22 mouse cellular contexts compared by ENCODE assay signal in genomic region chr17:63738206-63738605, GRCm38 (mm10).
DNase-seq lines count a peak whose midpoint lies in the region; TF ChIP-seq lines count a peak whose summit lies in the region.
"Had no signal": no experiment of that assay in that cellular context is flagged by ENCODE, and none has a peak within 500 bp of the region (broad histone marks: within the 10 kb centered on the region; RNA-seq: fewer than 3 reads in every experiment).

No protein-coding gene starts in this region.

- intact Hi-C loops in heart, postnatal 36 days (cut with DNase I): no loop called here

- TF ChIP-seq CTCF in C2C12 (IDR thresholded peaks at IDR 0.05; ENCODE audit: control insufficient read depth, insufficient read depth, insufficient read length): no peak
- TF ChIP-seq CTCF in embryonic fibroblast, embryonic 13.5 days (IDR thresholded peaks at IDR 0.05; ENCODE audit: borderline replicate concordance, insufficient read depth, low read length): no peak

- no peaks in the 10 kb centered on the region for H3K79me2 ChIP-seq in C2C12 (ENCODE audit: control insufficient read depth, insufficient read depth)
- H3K79me2 ChIP-seq in myocyte (ENCODE audit: control insufficient read depth, insufficient read depth): no peaks in the 10 kb centered on the region

- H3K79me3 ChIP-seq in C2C12 (ENCODE audit: low read depth): no peaks in the 10 kb centered on the region

- H3K36me3 ChIP-seq in C2C12 (ENCODE audit: control insufficient read depth, insufficient read depth) (no peaks in the 10 kb centered on the region), myocyte (ENCODE audit: control insufficient read depth, insufficient read depth) (no peaks in the 10 kb centered on the region)
- H3K36me3 ChIP-seq: embryonic facial prominence, embryonic 13.5 days; embryonic facial prominence, embryonic 15.5 days; forebrain, embryonic 10.5 days; forebrain, embryonic 12.5 days had no signal

- peak; percentile 46 for DNase-seq in 3134 (ENCODE audit: extremely low read depth, insufficient read length, low spot score)
- DNase-seq in frontal cortex, adult 2 months (ENCODE audit: extremely low spot score in 1 of 2, low spot score in 1 of 2): no peak
- DNase-seq in gastrocnemius, postnatal 10 days: no peak
- DNase-seq in heart, postnatal 36 days: no peak
- DNase-seq: adrenal gland, adult 8-10 months; adrenal gland, postnatal 14 days; adrenal gland, postnatal 36 days; B cell, adult 2 months; cerebellum, adult 11-12 months; cerebellum, adult 2 months; cerebellum, adult 9-10 months; cerebellum, postnatal 10 days; cerebellum, postnatal 25 days; embryo, embryonic 11 days had no signal

- H3K4me1 ChIP-seq in embryonic fibroblast, embryonic 13.5 days (ENCODE audit: control insufficient read depth, insufficient read depth, low read length): no peaks in the 10 kb centered on the region
- H3K4me1 ChIP-seq: embryonic facial prominence, embryonic 13.5 days; embryonic facial prominence, embryonic 15.5 days; forebrain, embryonic 10.5 days; forebrain, embryonic 12.5 days had no signal

- H3K27me3 ChIP-seq in C2C12 (ENCODE audit: control insufficient read depth, insufficient read depth, insufficient read length) (no peaks in the 10 kb centered on the region), myocyte (ENCODE audit: control insufficient read depth, insufficient read depth, insufficient read length) (no peaks in the 10 kb centered on the region)
- H3K27me3 ChIP-seq: embryonic facial prominence, embryonic 13.5 days; embryonic facial prominence, embryonic 15.5 days; forebrain, embryonic 12.5 days; Patski had no signal

- H3ac ChIP-seq in C2C12 (ENCODE audit: control insufficient read depth, insufficient read length, low read depth): no peak overlapping the region
- H3ac ChIP-seq in myocyte (ENCODE audit: control insufficient read depth, insufficient read length): no peak overlapping the region

- H3K4me2 ChIP-seq in myocyte (ENCODE audit: low read depth): no peak overlapping the region
- H3K4me2 ChIP-seq: embryonic facial prominence, embryonic 13.5 days; embryonic facial prominence, embryonic 15.5 days; forebrain, embryonic 12.5 days had no signal

- H3K27ac ChIP-seq in embryonic fibroblast, embryonic 13.5 days (ENCODE audit: insufficient read depth, low read length): peak overlapping the region; percentile 97
- H3K27ac ChIP-seq: embryonic facial prominence, embryonic 13.5 days; embryonic facial prominence, embryonic 15.5 days; forebrain, embryonic 10.5 days; forebrain, embryonic 12.5 days had no signal

- H3K4me3 ChIP-seq in C2C12 (ENCODE audit: insufficient read depth, poor library complexity, severe bottlenecking): no peak overlapping the region
- no peak overlapping the region for H3K4me3 ChIP-seq in embryonic fibroblast, embryonic 13.5 days (ENCODE audit: insufficient read depth, low read length)
- H3K4me3 ChIP-seq in myocyte: no peak overlapping the region
- H3K4me3 ChIP-seq: embryonic facial prominence, embryonic 13.5 days; embryonic facial prominence, embryonic 15.5 days; forebrain, embryonic 10.5 days; forebrain, embryonic 12.5 days had no signal

- no peak for TF ChIP-seq POLR2A in embryonic fibroblast, embryonic 13.5 days (IDR thresholded peaks at IDR 0.05; ENCODE audit: low read depth, low read length)
- no peak for TF ChIP-seq POLR2A in myocyte (IDR thresholded peaks at IDR 0.05; ENCODE audit: insufficient read length, low read depth)

TF ChIP-seq in C2C12, 6 proteins besides CTCF, POLR2A, EP300 and RAD21:
- TF ChIP-seq USF1 (IDR thresholded peaks at IDR 0.05; ENCODE audit: low read depth) (no peak), MAX (IDR thresholded peaks at IDR 0.05) (no peak), FOSL1 (IDR thresholded peaks at IDR 0.05; ENCODE audit: insufficient read depth, low read length, poor library complexity, severe bottlenecking) (peak; percentile 28), MYOD1 (IDR thresholded peaks at IDR 0.05; ENCODE audit: control insufficient read depth, insufficient read length, low read depth) (peak; percentile 20), CEBPB (IDR thresholded peaks at IDR 0.05; ENCODE audit: low read depth) (no peak), MYOG (IDR thresholded peaks at IDR 0.05; ENCODE audit: control insufficient read depth, extremely low read depth, insufficient read length) (no peak)
TF ChIP-seq in C2C12: peak in this region for 2.

TF ChIP-seq in myocyte, 11 proteins besides CTCF, POLR2A, EP300 and RAD21:
- TF ChIP-seq SRF (IDR thresholded peaks at IDR 0.05; ENCODE audit: control insufficient read depth, insufficient read length, low read depth): no peak
- peak; percentile 27 for TF ChIP-seq USF1 (IDR thresholded peaks at IDR 0.05; ENCODE audit: low read depth)
